In the genomic region with DNA sequence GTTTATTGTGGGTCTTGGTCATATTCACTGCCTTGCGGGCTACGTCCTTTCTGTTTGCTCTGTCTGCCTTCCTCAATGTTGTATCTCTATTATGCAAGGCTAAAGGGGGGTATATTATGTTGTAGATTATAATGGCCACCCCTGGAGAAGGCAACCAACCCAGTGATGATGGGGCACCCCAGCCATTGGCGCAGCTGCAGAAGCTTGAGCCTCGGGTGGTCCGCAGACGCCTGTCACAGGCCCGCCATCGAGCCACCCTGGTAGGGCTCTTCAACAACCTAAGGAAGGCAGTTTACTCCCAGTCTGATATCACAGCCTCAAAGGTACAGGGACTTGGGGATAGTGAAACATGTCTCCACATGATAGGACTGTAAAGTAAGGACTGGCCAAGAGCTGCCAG, we compare ENCODE assay signal across 22 mouse cellular contexts. TPM values are rescaled to one million over a fixed set of nuclear protein-coding genes. Genes with fewer than 3 reads are reported as not detected.
DNase-seq lines count a peak whose midpoint lies in the region; ATAC-seq and TF ChIP-seq lines count a peak whose summit lies in the region.
"Had no signal": no experiment of that assay in that cellular context is flagged by ENCODE, and none has a peak within 500 bp of the region (broad histone marks: within the 10 kb centered on the region; RNA-seq: fewer than 3 reads in every experiment).

No protein-coding gene starts in this region.

- H3K9me3 ChIP-seq in intestine, postnatal 0 days (ENCODE audit: control insufficient read depth), result no peaks in the 10 kb centered on the region
- H3K9me3 ChIP-seq in intestine, embryonic 16.5 days (ENCODE audit: control insufficient read depth, low read length), result no peaks in the 10 kb centered on the region
- no peaks in the 10 kb centered on the region for H3K9me3 ChIP-seq in midbrain, embryonic 11.5 days (ENCODE audit: control insufficient read depth, low read length)
- H3K9me3 ChIP-seq in midbrain, postnatal 0 days (ENCODE audit: low read length), result no peaks in the 10 kb centered on the region
- H3K9me3 ChIP-seq: embryonic facial prominence, embryonic 13.5 days; embryonic facial prominence, embryonic 15.5 days; forebrain, embryonic 10.5 days; forebrain, embryonic 12.5 days; G1E had no signal

- no peak overlapping the region for H3K4me3 ChIP-seq in intestine, postnatal 0 days (ENCODE audit: low read depth, low read length)
- no peak overlapping the region for H3K4me3 ChIP-seq in intestine, embryonic 16.5 days (ENCODE audit: low read length)
- no peak overlapping the region for H3K4me3 ChIP-seq in midbrain, embryonic 11.5 days (ENCODE audit: low read depth, low read length)
- no peak overlapping the region for H3K4me3 ChIP-seq in midbrain, postnatal 0 days (ENCODE audit: low read depth, low read length)
- H3K4me3 ChIP-seq: embryonic facial prominence, embryonic 13.5 days; embryonic facial prominence, embryonic 15.5 days; forebrain, embryonic 10.5 days; forebrain, embryonic 12.5 days had no signal

- no peaks in the 10 kb centered on the region for H3K4me1 ChIP-seq in intestine, postnatal 0 days (replicated peaks; ENCODE audit: control insufficient read depth, insufficient read depth, low read length)
- no peaks in the 10 kb centered on the region for H3K4me1 ChIP-seq in intestine, embryonic 16.5 days (ENCODE audit: control insufficient read depth, insufficient read depth, low read length)
- no peaks in the 10 kb centered on the region for H3K4me1 ChIP-seq in midbrain, embryonic 11.5 days (ENCODE audit: control insufficient read depth, insufficient read depth, low read length)
- H3K4me1 ChIP-seq in midbrain, postnatal 0 days (ENCODE audit: insufficient read depth, low read length), result no peaks in the 10 kb centered on the region
- H3K4me1 ChIP-seq: embryonic facial prominence, embryonic 15.5 days; forebrain, embryonic 10.5 days; forebrain, embryonic 12.5 days had no signal

- no peak for TF ChIP-seq CTCF in intestine, postnatal 0 days (IDR thresholded peaks at IDR 0.05; ENCODE audit: low read depth)
- no peak for TF ChIP-seq CTCF in midbrain, postnatal 0 days (IDR thresholded peaks at IDR 0.05)

- H3K36me3 ChIP-seq in intestine, postnatal 0 days (ENCODE audit: control insufficient read depth, insufficient read depth), result no peaks in the 10 kb centered on the region
- H3K36me3 ChIP-seq in intestine, embryonic 16.5 days (ENCODE audit: control insufficient read depth, insufficient read depth, low read length), result no peaks in the 10 kb centered on the region
- H3K36me3 ChIP-seq in midbrain, embryonic 11.5 days (ENCODE audit: control insufficient read depth, insufficient read depth, low read length), result no peaks in the 10 kb centered on the region
- H3K36me3 ChIP-seq in midbrain, postnatal 0 days (ENCODE audit: insufficient read depth, low read length), result no peaks in the 10 kb centered on the region
- H3K36me3 ChIP-seq: embryonic facial prominence, embryonic 13.5 days; embryonic facial prominence, embryonic 15.5 days; forebrain, embryonic 10.5 days; forebrain, embryonic 12.5 days; G1E had no signal

- peak; percentile 57 for DNase-seq in midbrain, embryonic 11.5 days (ENCODE audit: low spot score, missing footprints)
- DNase-seq in midbrain, postnatal 0 days (ENCODE audit: low spot score), result no peak
- DNase-seq in embryo, embryonic 11 days, result no peak
- DNase-seq: adrenal gland, adult 8-10 months had no signal

- H3K27me3 ChIP-seq in intestine, postnatal 0 days (replicated peaks; ENCODE audit: control insufficient read depth, insufficient read depth, low read length), result no peaks in the 10 kb centered on the region
- H3K27me3 ChIP-seq in intestine, embryonic 16.5 days (replicated peaks; ENCODE audit: control insufficient read depth, insufficient read depth, low read length), result no peaks in the 10 kb centered on the region
- H3K27me3 ChIP-seq in midbrain, embryonic 11.5 days (ENCODE audit: control insufficient read depth, insufficient read depth, low read length), result no peaks in the 10 kb centered on the region
- no peaks in the 10 kb centered on the region for H3K27me3 ChIP-seq in midbrain, postnatal 0 days (ENCODE audit: insufficient read depth, low read length)
- H3K27me3 ChIP-seq: CH12.LX; embryonic facial prominence, embryonic 13.5 days; embryonic facial prominence, embryonic 15.5 days; forebrain, embryonic 12.5 days had no signal

- H3K27ac ChIP-seq in intestine, postnatal 0 days (ENCODE audit: low read depth, low read length), result no peak overlapping the region
- H3K27ac ChIP-seq in intestine, embryonic 16.5 days (ENCODE audit: low read length), result no peak overlapping the region
- H3K27ac ChIP-seq in midbrain, embryonic 11.5 days (ENCODE audit: low read depth, low read length), result no peak overlapping the region
- H3K27ac ChIP-seq in midbrain, postnatal 0 days (ENCODE audit: low read depth, low read length), result no peak overlapping the region
- H3K27ac ChIP-seq: embryonic facial prominence, embryonic 13.5 days; embryonic facial prominence, embryonic 15.5 days; forebrain, embryonic 10.5 days; forebrain, embryonic 12.5 days had no signal

- H3K9ac ChIP-seq in intestine, postnatal 0 days (ENCODE audit: low read depth, low read length), result no peak overlapping the region
- no peak overlapping the region for H3K9ac ChIP-seq in intestine, embryonic 16.5 days (ENCODE audit: low read depth, low read length)
- H3K9ac ChIP-seq in midbrain, embryonic 11.5 days (ENCODE audit: low read length), result no peak overlapping the region
- no peak overlapping the region for H3K9ac ChIP-seq in midbrain, postnatal 0 days (replicated peaks; ENCODE audit: low read length, poor library complexity, severe bottlenecking)
- H3K9ac ChIP-seq: embryonic facial prominence, embryonic 13.5 days; embryonic facial prominence, embryonic 15.5 days; forebrain, embryonic 12.5 days had no signal

- 95% methylated on average over 8 of the region's 8 CpGs for WGBS in intestine, postnatal 0 days
- WGBS in intestine, embryonic 16.5 days, result 93% methylated on average over 8 of the region's 8 CpGs
- WGBS in midbrain, embryonic 11.5 days, result 96% methylated on average over 8 of the region's 8 CpGs
- WGBS in midbrain, postnatal 0 days, result 96% methylated on average over 8 of the region's 8 CpGs

- ATAC-seq in intestine, postnatal 0 days, result 0 out of 2 replicates have a peak, but pooled peaks have one; percentile 25
- no peak for ATAC-seq in intestine, embryonic 16.5 days
- no peak for ATAC-seq in midbrain, embryonic 11.5 days (ENCODE audit: low FRiP score)
- ATAC-seq in midbrain, postnatal 0 days (ENCODE audit: low FRiP score), result no peak
- ATAC-seq in megakaryocyte-erythroid progenitor cell, adult 5-6 weeks (replicated peaks; ENCODE audit: low FRiP score, low TSS enrichment, poor library complexity, severe bottlenecking), result 0 out of 2 replicates have a peak, but pooled peaks have one; percentile 2

- no peak overlapping the region for H3K4me2 ChIP-seq in intestine, postnatal 0 days (replicated peaks; ENCODE audit: low read depth)
- H3K4me2 ChIP-seq in intestine, embryonic 16.5 days (ENCODE audit: low read depth, low read length), result no peak overlapping the region
- H3K4me2 ChIP-seq in midbrain, embryonic 11.5 days, result no peak overlapping the region
- no peak overlapping the region for H3K4me2 ChIP-seq in midbrain, postnatal 0 days (ENCODE audit: low read depth, low read length, poor library complexity, severe bottlenecking)
- H3K4me2 ChIP-seq: embryonic facial prominence, embryonic 13.5 days; embryonic facial prominence, embryonic 15.5 days; forebrain, embryonic 12.5 days had no signal

RNA-seq across cellular contexts. Expression of gene Stra8, which starts 7.6 kb away (rescaled TPM):
- polyA plus RNA-seq in intestine, postnatal 0 days (2015; fragmentation: Nextera tagmentation; extraction: Ambion mirVana), result not detected in 2 replicates
- not detected in 2 replicates for polyA plus RNA-seq in intestine, embryonic 16.5 days (2015; fragmentation: Nextera tagmentation; extraction: Ambion mirVana)
- not detected in 2 replicates for polyA plus RNA-seq in midbrain, embryonic 11.5 days (2014; fragmentation: Nextera tagmentation; extraction: Ambion mirVana)
- total RNA-seq in midbrain, postnatal 0 days (2014; rRNA removed), result not detected in 2 replicates
- not detected in 2 replicates for polyA plus RNA-seq in midbrain, postnatal 0 days (2015; fragmentation: Nextera tagmentation; extraction: Ambion mirVana)
- not detected in 2 replicates for total RNA-seq in megakaryocyte-erythroid progenitor cell, adult 5-6 weeks (2014; fragmentation: Nextera tagmentation)
- not detected in 2 replicates for total RNA-seq in megakaryocyte-erythroid progenitor cell, adult 5-6 weeks (2017)
- total RNA-seq: adrenal gland, adult 18-20 months; adrenal gland, adult 8-10 months; adrenal gland, postnatal 14 days; adrenal gland, postnatal 36 days had no signal
- polyA plus RNA-seq: cerebellum, adult 2 months; cortical plate, adult 2 months; embryonic facial prominence, embryonic 11.5 days; embryonic facial prominence, embryonic 13.5 days; embryonic facial prominence, embryonic 15.5 days; forebrain, embryonic 10.5 days; forebrain, embryonic 12.5 days; forebrain, embryonic 14.5 days; forebrain, embryonic 16.5 days; G1E; Patski had no signal

RNA-seq across cellular contexts. Expression of gene Wdr91, which starts 16.9 kb away (rescaled TPM):
- polyA plus RNA-seq in intestine, postnatal 0 days (2015; fragmentation: Nextera tagmentation; extraction: Ambion mirVana), result 5.7 and 6.9 TPM in 2 replicates
- 7.2 and 7.5 TPM in 2 replicates for polyA plus RNA-seq in intestine, embryonic 16.5 days (2015; fragmentation: Nextera tagmentation; extraction: Ambion mirVana)
- polyA plus RNA-seq in midbrain, embryonic 11.5 days (2014; fragmentation: Nextera tagmentation; extraction: Ambion mirVana), result 9.8 and 10.4 TPM in 2 replicates
- total RNA-seq in midbrain, postnatal 0 days (2014; rRNA removed), result 46.2 and 52.6 TPM in 2 replicates
- 17.7 and 19.1 TPM in 2 replicates for polyA plus RNA-seq in midbrain, postnatal 0 days (2015; fragmentation: Nextera tagmentation; extraction: Ambion mirVana)
- 19.9 and 24.4 TPM in 2 replicates for total RNA-seq in megakaryocyte-erythroid progenitor cell, adult 5-6 weeks (2014; fragmentation: Nextera tagmentation)
- total RNA-seq in megakaryocyte-erythroid progenitor cell, adult 5-6 weeks (2017), result 24.4 and 37.8 TPM in 2 replicates

RNA-seq across cellular contexts. Expression of gene Cyren, which starts 49.7 kb away (rescaled TPM):
- 6.2 and 6.8 TPM in 2 replicates for polyA plus RNA-seq in intestine, postnatal 0 days (2015; fragmentation: Nextera tagmentation; extraction: Ambion mirVana)
- polyA plus RNA-seq in intestine, embryonic 16.5 days (2015; fragmentation: Nextera tagmentation; extraction: Ambion mirVana), result 11.4 and 11.9 TPM in 2 replicates
- polyA plus RNA-seq in midbrain, embryonic 11.5 days (2014; fragmentation: Nextera tagmentation; extraction: Ambion mirVana), result 11.8 TPM in 2 replicates
- 2.8 and 6.0 TPM in 2 replicates for total RNA-seq in midbrain, postnatal 0 days (2014; rRNA removed)
- polyA plus RNA-seq in midbrain, postnatal 0 days (2015; fragmentation: Nextera tagmentation; extraction: Ambion mirVana), result 4.8 and 4.9 TPM in 2 replicates
- total RNA-seq in megakaryocyte-erythroid progenitor cell, adult 5-6 weeks (2014; fragmentation: Nextera tagmentation), result 12.3 and 27.8 TPM in 2 replicates
- 5.6 and 8.5 TPM in 2 replicates for total RNA-seq in megakaryocyte-erythroid progenitor cell, adult 5-6 weeks (2017)

Comparison
In these comparisons a context has a peak if more than half of its experiments do, and no peak if none do; other contexts are left out.
1. ATAC-seq: peak in intestine, postnatal 0 days (single experiment) and megakaryocyte-erythroid progenitor cell, adult 5-6 weeks (single experiment); none in intestine, embryonic 16.5 days (single experiment), midbrain, embryonic 11.5 days (single experiment) and midbrain, postnatal 0 days (single experiment).